Mouse (Mus musculus) liver, postnatal 0 days (tissue): ENCODE results near the gene Tmprss11e.

Experiments used
- CTCF ChIP-seq: sonication (generic); IDR thresholded peaks from 2 replicates; pipeline ENCODE4 v1.5.1; 2016; ENCODE audit warnings: antibody characterized with exemption, low read depth
- EP300 ChIP-seq: IDR thresholded peaks from 2 replicates; pipeline ENCODE4 v1.6.1; 2016; ENCODE audit warnings: antibody characterized with exemption, low read depth, mild to moderate bottlenecking

DNA sequence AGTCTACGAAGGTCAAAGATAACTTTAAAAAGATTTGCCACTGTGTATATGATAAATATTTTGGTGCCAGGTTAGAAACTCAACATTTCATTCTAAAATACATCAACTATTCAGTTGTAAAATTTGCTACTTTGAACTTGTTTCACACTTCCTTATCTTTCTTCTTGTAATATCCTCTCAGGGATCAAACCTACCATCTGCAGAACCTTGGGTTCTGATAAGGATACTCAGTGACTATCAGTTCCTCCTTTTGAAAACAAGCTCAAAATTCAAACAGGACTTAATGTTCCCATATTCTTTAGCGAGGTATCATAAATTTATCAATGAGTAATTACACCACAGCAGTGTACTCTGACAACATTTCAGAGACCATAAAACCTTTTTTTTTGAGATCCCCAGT lies 30.6 kb downstream of the Tmprss11e start:
- TF ChIP-seq CTCF: no peak
- TF ChIP-seq EP300: no peak
